Mouse (Mus musculus): ENCODE measurements around the gene Traf6. TPM values are rescaled to one million over a fixed set of nuclear protein-coding genes. Genes with fewer than 3 reads are reported as not detected.

The Traf6 gene
- polyA plus RNA-seq, 2 experiments = 3.3 to 4.5 TPM

- TF ChIP-seq EP300 (IDR thresholded peaks at IDR 0.05; ENCODE audit: low read depth) = no peak
- TF ChIP-seq CTCF (IDR thresholded peaks at IDR 0.05; ENCODE audit: low read depth) = peak; percentile 60
- Histone ChIP-seq H3K9ac (replicated peaks) (no peak overlapping the region), H3K36me3 (replicated peaks; ENCODE audit: control insufficient read depth, insufficient read depth, low read depth) (no peaks in the 10 kb centered on the region), H3K27me3 (ENCODE audit: control insufficient read depth, insufficient read depth, low read length) (no peaks in the 10 kb centered on the region), H3K9me3 (ENCODE audit: control insufficient read depth, low read length) (no peaks in the 10 kb centered on the region), H3K4me1 (replicated peaks; ENCODE audit: control insufficient read depth in 2 of 2, insufficient read depth in 2 of 2, low read length in 1 of 2) (peaks cover 0 to 2% of the 10 kb centered on the region in 2 experiments; a peak in 1 of 4 replicates), H3K4me2 (ENCODE audit: low read depth) (peak overlapping the region; percentile 49), H3K27ac (no peak overlapping the region), H3K4me3 (ENCODE audit: insufficient read depth in 1 of 2, low read depth in 2 of 2, low read length in 2 of 2) (no peak overlapping the region)
- ATAC-seq (ENCODE audit: insufficient read depth) = no peak
- WGBS (ENCODE audit: insufficient replicate concordance) = 13% methylated on average over 14 of the region's 14 CpGs
- DNase-seq (ENCODE audit: low read depth in 3 of 3, low spot score in 3 of 3) = peak; percentile 28 to 45 (median 39)
Observed at GRCm38 (mm10) chr2:101652921-101653597, 25.2 kb upstream of the Traf6 start.

DNA sequence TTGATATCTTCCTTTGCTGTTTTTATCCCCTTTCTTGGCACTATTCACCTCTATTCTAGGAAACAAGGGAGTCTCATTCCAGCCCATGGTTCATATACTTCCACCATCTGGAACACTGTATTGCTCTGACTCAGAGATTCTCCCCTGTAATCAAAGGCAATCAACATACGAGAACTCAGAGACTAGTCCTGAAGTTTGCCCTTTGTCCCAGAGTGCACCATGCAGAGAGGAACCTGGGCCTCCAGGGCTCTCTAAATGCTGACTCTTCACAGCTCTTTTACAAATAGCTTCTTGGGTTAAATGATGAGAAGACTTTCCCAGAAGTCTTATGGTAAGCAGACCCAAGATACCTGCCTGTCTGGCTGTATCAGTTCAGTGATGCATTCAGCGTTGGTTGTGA is 17.7 kb upstream of the Traf6 start:
- no peak overlapping the region for H3K4me3 ChIP-seq (ENCODE audit: insufficient read depth in 1 of 2, low read depth in 2 of 2, low read length in 2 of 2)
- no peak overlapping the region for H3K4me2 ChIP-seq (ENCODE audit: low read depth)
- no peak overlapping the region for H3K27ac ChIP-seq
- no peaks in the 10 kb centered on the region for H3K27me3 ChIP-seq (ENCODE audit: control insufficient read depth, insufficient read depth, low read length)
- H3K36me3 ChIP-seq (replicated peaks; ENCODE audit: control insufficient read depth, insufficient read depth, low read depth) = no peaks in the 10 kb centered on the region
- no peak for TF ChIP-seq EP300 (IDR thresholded peaks at IDR 0.05; ENCODE audit: low read depth)
- no peak for TF ChIP-seq CTCF (IDR thresholded peaks at IDR 0.05; ENCODE audit: low read depth)
- H3K9me3 ChIP-seq (ENCODE audit: control insufficient read depth, low read length) = no peaks in the 10 kb centered on the region
- no peak for ATAC-seq (ENCODE audit: insufficient read depth)
- H3K9ac ChIP-seq (replicated peaks) = no peak overlapping the region
- 69% methylated on average over 2 of the region's 2 CpGs for WGBS (ENCODE audit: insufficient replicate concordance)
- no peaks in the 10 kb centered on the region for H3K4me1 ChIP-seq (replicated peaks; ENCODE audit: control insufficient read depth in 2 of 2, insufficient read depth in 2 of 2, low read length in 1 of 2)
- no peak for DNase-seq (ENCODE audit: low read depth in 3 of 3, low spot score in 3 of 3)

DNA sequence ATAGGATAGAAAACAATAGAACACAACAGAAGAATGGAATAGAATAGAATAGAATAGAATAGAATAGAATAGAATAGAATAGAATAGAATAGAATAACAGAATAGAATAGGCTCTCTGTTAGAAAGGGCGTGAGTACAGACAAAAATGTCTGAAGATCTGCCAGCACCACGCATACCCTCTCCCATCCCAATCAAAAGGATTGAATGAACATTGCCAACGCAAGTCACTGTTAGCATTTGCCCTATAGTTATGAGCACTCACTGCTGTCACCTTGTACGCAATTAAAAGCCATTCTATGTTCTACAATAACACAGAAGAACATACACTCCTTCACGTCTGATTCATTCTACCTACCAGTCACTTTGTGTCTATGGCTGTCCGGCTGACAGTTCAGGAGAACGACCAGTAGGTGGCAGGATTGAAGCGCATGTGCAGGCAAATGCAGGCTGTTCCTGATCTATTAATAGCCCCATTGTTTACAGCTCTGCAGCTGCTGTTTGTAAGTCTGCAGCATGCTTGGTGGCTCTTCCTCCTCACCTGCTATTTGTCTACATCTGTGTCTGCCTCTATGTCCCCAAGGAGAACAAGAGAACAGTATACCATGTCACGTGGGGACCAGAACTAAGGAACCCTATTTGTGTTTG is 13.0 kb upstream of the Traf6 start:
- peak; percentile 20 to 29 (median 28) for DNase-seq (ENCODE audit: low read depth in 3 of 3, low spot score in 3 of 3)
- Histone ChIP-seq H3K27ac (no peak overlapping the region), H3K4me1 (replicated peaks; ENCODE audit: control insufficient read depth in 2 of 2, insufficient read depth in 2 of 2, low read length in 1 of 2) (no peaks in the 10 kb centered on the region), H3K36me3 (replicated peaks; ENCODE audit: control insufficient read depth, insufficient read depth, low read depth) (no peaks in the 10 kb centered on the region), H3K9me3 (ENCODE audit: control insufficient read depth, low read length) (no peaks in the 10 kb centered on the region), H3K9ac (replicated peaks) (no peak overlapping the region), H3K27me3 (ENCODE audit: control insufficient read depth, insufficient read depth, low read length) (no peaks in the 10 kb centered on the region), H3K4me3 (ENCODE audit: insufficient read depth in 1 of 2, low read depth in 2 of 2, low read length in 2 of 2) (no peak overlapping the region), H3K4me2 (ENCODE audit: low read depth) (no peak overlapping the region)
- ATAC-seq (ENCODE audit: insufficient read depth) = no peak
- TF ChIP-seq CTCF (IDR thresholded peaks at IDR 0.05; ENCODE audit: low read depth) (peak; percentile 91), EP300 (IDR thresholded peaks at IDR 0.05; ENCODE audit: low read depth) (no peak)
- WGBS (ENCODE audit: insufficient replicate concordance) = 21% methylated on average over 9 of the region's 9 CpGs

- Histone ChIP-seq H3K4me3 (ENCODE audit: insufficient read depth in 1 of 2, low read depth in 2 of 2, low read length in 2 of 2) (no peak overlapping the region), H3K27me3 (ENCODE audit: control insufficient read depth, insufficient read depth, low read length) (no peaks in the 10 kb centered on the region), H3K4me1 (replicated peaks; ENCODE audit: control insufficient read depth in 2 of 2, insufficient read depth in 2 of 2, low read length in 1 of 2) (no peaks in the 10 kb centered on the region), H3K36me3 (replicated peaks; ENCODE audit: control insufficient read depth, insufficient read depth, low read depth) (no peaks in the 10 kb centered on the region), H3K9ac (replicated peaks) (no peak overlapping the region), H3K27ac (no peak overlapping the region), H3K4me2 (ENCODE audit: low read depth) (no peak overlapping the region), H3K9me3 (ENCODE audit: control insufficient read depth, low read length) (no peaks in the 10 kb centered on the region)
- DNase-seq (ENCODE audit: low read depth in 3 of 3, low spot score in 3 of 3) (no peak), ATAC-seq (ENCODE audit: insufficient read depth) (no peak)
- 81% methylated on average over 3 of the region's 3 CpGs for WGBS (ENCODE audit: insufficient replicate concordance)
- TF ChIP-seq CTCF (IDR thresholded peaks at IDR 0.05; ENCODE audit: low read depth) (no peak), EP300 (IDR thresholded peaks at IDR 0.05; ENCODE audit: low read depth) (no peak)
Observed at GRCm38 (mm10) chr2:101665703-101666092, 12.5 kb upstream of the Traf6 start.

DNA sequence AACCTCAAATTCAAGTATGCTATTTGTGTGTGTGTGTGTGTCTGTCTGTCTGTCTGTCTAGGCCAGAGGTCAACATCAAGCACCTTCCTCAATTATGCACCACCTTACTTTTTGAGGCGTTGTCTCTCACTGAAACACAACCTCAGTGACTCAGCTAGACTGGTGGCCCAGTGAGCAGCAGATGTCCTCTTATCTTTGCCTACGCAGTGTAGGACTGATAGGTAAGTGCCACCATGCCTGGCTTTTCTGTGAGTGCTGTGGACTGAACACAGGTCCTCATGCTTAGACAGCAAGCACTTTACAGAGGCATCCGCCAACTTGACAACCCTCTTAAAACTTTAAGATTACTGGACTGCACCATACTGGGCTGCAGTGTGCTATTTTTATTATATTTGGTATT is 9.5 kb upstream of the Traf6 start:
- Histone ChIP-seq H3K27ac (no peak overlapping the region), H3K4me3 (ENCODE audit: insufficient read depth in 1 of 2, low read depth in 2 of 2, low read length in 2 of 2) (no peak overlapping the region), H3K27me3 (ENCODE audit: control insufficient read depth, insufficient read depth, low read length) (no peaks in the 10 kb centered on the region), H3K4me2 (ENCODE audit: low read depth) (no peak overlapping the region), H3K4me1 (replicated peaks; ENCODE audit: control insufficient read depth in 2 of 2, insufficient read depth in 2 of 2, low read length in 1 of 2) (no peaks in the 10 kb centered on the region), H3K9ac (replicated peaks) (no peak overlapping the region), H3K9me3 (ENCODE audit: control insufficient read depth, low read length) (no peaks in the 10 kb centered on the region), H3K36me3 (replicated peaks; ENCODE audit: control insufficient read depth, insufficient read depth, low read depth) (no peaks in the 10 kb centered on the region)
- no peak for TF ChIP-seq EP300 (IDR thresholded peaks at IDR 0.05; ENCODE audit: low read depth)
- TF ChIP-seq CTCF (IDR thresholded peaks at IDR 0.05; ENCODE audit: low read depth) = no peak
- WGBS (ENCODE audit: insufficient replicate concordance) = 55% methylated on average over 3 of the region's 3 CpGs
- ATAC-seq (ENCODE audit: insufficient read depth) = no peak
- DNase-seq (ENCODE audit: low read depth in 3 of 3, low spot score in 3 of 3) = no peak

Measured in liver, embryonic 14.5 days (tissue).